ENCODE assay signal across 29 mouse cellular contexts in genomic region chr15:12349840-12350239, GRCm38 (mm10). TPM values are rescaled to one million over a fixed set of nuclear protein-coding genes. Genes with fewer than 3 reads are reported as not detected.
DNase-seq lines count a peak whose midpoint lies in the region; ATAC-seq lines count a peak whose summit lies in the region.
"Had no signal": no experiment of that assay in that cellular context is flagged by ENCODE, and none has a peak within 500 bp of the region (broad histone marks: within the 10 kb centered on the region; RNA-seq: fewer than 3 reads in every experiment).

No protein-coding gene starts in this region.

- peaks cover 3% of the 10 kb centered on the region; the same call in 1 of the 2 replicates for H3K36me3 ChIP-seq in hindbrain, embryonic 16.5 days (ENCODE audit: control insufficient read depth, insufficient read depth, low read length)
- no peaks in the 10 kb centered on the region for H3K36me3 ChIP-seq in hindbrain, embryonic 11.5 days (ENCODE audit: control insufficient read depth, insufficient read depth, low read length)
- H3K36me3 ChIP-seq in splenic B cell, adult 2 months (ENCODE audit: control insufficient read depth, insufficient read depth, low read length, poor library complexity, severe bottlenecking): peaks cover 6% of the 10 kb centered on the region

- no peak overlapping the region for H3K27ac ChIP-seq in hindbrain, embryonic 16.5 days (ENCODE audit: low read depth, low read length)
- no peak overlapping the region for H3K27ac ChIP-seq in hindbrain, embryonic 11.5 days (ENCODE audit: low read depth, low read length)
- H3K27ac ChIP-seq: forebrain, embryonic 10.5 days; forebrain, embryonic 13.5 days; gastrocnemius, adult 2 months; heart, adult 2 months; heart, embryonic 10.5 days; heart, embryonic 13.5 days; hindbrain, embryonic 13.5 days; hindbrain, postnatal 0 days had no signal

- H3K9me3 ChIP-seq in hindbrain, embryonic 16.5 days (ENCODE audit: control insufficient read depth, low read length): no peaks in the 10 kb centered on the region
- no peaks in the 10 kb centered on the region for H3K9me3 ChIP-seq in hindbrain, embryonic 11.5 days (ENCODE audit: control insufficient read depth, low read length)
- H3K9me3 ChIP-seq: forebrain, embryonic 10.5 days; forebrain, embryonic 13.5 days; heart, embryonic 10.5 days; heart, embryonic 13.5 days; hindbrain, embryonic 13.5 days had no signal

- peak; percentile 16; the same call in 1 of the 2 replicates for ATAC-seq in hindbrain, embryonic 16.5 days
- no peak for ATAC-seq in hindbrain, embryonic 11.5 days (ENCODE audit: low FRiP score)
- peak; percentile 79 for ATAC-seq in granulocyte monocyte progenitor cell, adult 5-6 weeks (replicated peaks; ENCODE audit: poor library complexity, severe bottlenecking)
- ATAC-seq: forebrain, embryonic 13.5 days; forebrain, postnatal 0 days; hindbrain, postnatal 0 days; inflammation-experienced regulatory T-cells, adult 6 months; intestine, embryonic 16.5 days had no signal

- WGBS in hindbrain, embryonic 16.5 days: 86% methylated on average over 5 of the region's 5 CpGs
- 87% methylated on average over 5 of the region's 5 CpGs for WGBS in hindbrain, embryonic 11.5 days

- H3K4me2 ChIP-seq in hindbrain, embryonic 16.5 days (ENCODE audit: low read length): no peak overlapping the region
- H3K4me2 ChIP-seq in hindbrain, embryonic 11.5 days (replicated peaks; ENCODE audit: low read depth, low read length): no peak overlapping the region
- H3K4me2 ChIP-seq: forebrain, embryonic 13.5 days; heart, embryonic 13.5 days; hindbrain, embryonic 13.5 days had no signal

- H3K4me3 ChIP-seq in hindbrain, embryonic 16.5 days (ENCODE audit: low read length): no peak overlapping the region
- H3K4me3 ChIP-seq in hindbrain, embryonic 11.5 days (ENCODE audit: low read depth, low read length): no peak overlapping the region
- H3K4me3 ChIP-seq: forebrain, embryonic 10.5 days; forebrain, embryonic 13.5 days; gastrocnemius, adult 2 months; heart, adult 2 months; heart, embryonic 10.5 days; heart, embryonic 13.5 days; hindbrain, embryonic 13.5 days had no signal

- DNase-seq in hindbrain, embryonic 11.5 days (ENCODE audit: low spot score): no peak
- DNase-seq in splenic B cell, adult 2 months (ENCODE audit: low read depth, low spot score): peak; percentile 17
- no peak for DNase-seq in lung, adult 18-20 months
- DNase-seq in adrenal gland, postnatal 10 days: no peak
- DNase-seq: adrenal gland, adult 8-10 months; cerebellum, adult 11 months; cerebellum, adult 2 months; cerebellum, adult 9-11 months; cerebellum, postnatal 36 days; forebrain, postnatal 0 days; gastrocnemius, adult 2 months; gastrocnemius, postnatal 14 days; heart, adult 2 months; heart, postnatal 14 days; kidney, adult 18-20 months had no signal

- H3K4me1 ChIP-seq in hindbrain, embryonic 16.5 days (ENCODE audit: control insufficient read depth, insufficient read depth, low read depth, low read length): no peaks in the 10 kb centered on the region
- no peaks in the 10 kb centered on the region for H3K4me1 ChIP-seq in hindbrain, embryonic 11.5 days (replicated peaks; ENCODE audit: control insufficient read depth, insufficient read depth, low read length)
- H3K4me1 ChIP-seq: forebrain, embryonic 10.5 days; forebrain, embryonic 13.5 days; heart, embryonic 10.5 days; hindbrain, embryonic 13.5 days had no signal

- no peak overlapping the region for H3K9ac ChIP-seq in hindbrain, embryonic 16.5 days (ENCODE audit: low read depth, low read length)
- no peak overlapping the region for H3K9ac ChIP-seq in hindbrain, embryonic 11.5 days (ENCODE audit: low read depth, low read length)
- H3K9ac ChIP-seq: forebrain, embryonic 13.5 days; forebrain, postnatal 0 days; heart, embryonic 13.5 days; hindbrain, embryonic 13.5 days had no signal

- H3K27me3 ChIP-seq in hindbrain, embryonic 16.5 days (replicated peaks; ENCODE audit: control insufficient read depth, insufficient read depth, low read length): no peaks in the 10 kb centered on the region
- H3K27me3 ChIP-seq in hindbrain, embryonic 11.5 days (ENCODE audit: control insufficient read depth, insufficient read depth, low read length): no peaks in the 10 kb centered on the region
- H3K27me3 ChIP-seq in splenic B cell, adult 2 months (ENCODE audit: control insufficient read depth, insufficient read depth, low read length, poor library complexity, severe bottlenecking): no peaks in the 10 kb centered on the region
- H3K27me3 ChIP-seq: forebrain, embryonic 13.5 days; heart, embryonic 13.5 days; hindbrain, embryonic 13.5 days had no signal

RNA-seq across cellular contexts. Expression of gene 1810049J17Rik, which starts 28.1 kb away (rescaled TPM):
- 0.62 and 1.1 TPM in 2 replicates for polyA plus RNA-seq in hindbrain, embryonic 16.5 days (2015; fragmentation: Nextera tagmentation; extraction: Ambion mirVana)
- polyA plus RNA-seq in hindbrain, embryonic 11.5 days (2014; fragmentation: Nextera tagmentation; extraction: Ambion mirVana): 1.0 TPM in 1 of 2 replicates, not detected in the other
- total RNA-seq in granulocyte monocyte progenitor cell, adult 5-6 weeks (2014; fragmentation: Nextera tagmentation): not detected in 2 replicates
- total RNA-seq in granulocyte monocyte progenitor cell, adult 5-6 weeks (2017): not detected in 2 replicates
- 1 to 10 TPM in 1 of 2 experiments, under 1 TPM in 1; 0.66 to 1.2 TPM for total RNA-seq in adrenal gland, postnatal 10 days (2021)
- total RNA-seq: forebrain, postnatal 0 days; gastrocnemius, adult 2 months; gastrocnemius, postnatal 14 days; heart, adult 2 months; hematopoietic stem cell, adult 5-6 weeks; hindbrain, postnatal 0 days had no signal
- polyA plus RNA-seq: activated CD4-positive, CD25-positive, alpha-beta regulatory T cell, adult 4 months; cerebellum, adult 2 months; embryonic facial prominence, embryonic 11.5 days; forebrain, embryonic 10.5 days; forebrain, embryonic 13.5 days; frontal cortex, adult 2 months; heart, adult 2 months; heart, embryonic 10.5 days; hindbrain, embryonic 13.5 days; inflammation-experienced regulatory T-cells, adult 6 months had no signal

RNA-seq across cellular contexts. Expression of gene Golph3, which starts 28.6 kb away (rescaled TPM):
- polyA plus RNA-seq in hindbrain, embryonic 16.5 days (2015; fragmentation: Nextera tagmentation; extraction: Ambion mirVana): 64.2 and 66.1 TPM in 2 replicates
- 110 TPM in 2 replicates for polyA plus RNA-seq in hindbrain, embryonic 11.5 days (2014; fragmentation: Nextera tagmentation; extraction: Ambion mirVana)
- 64.1 and 73.3 TPM in 2 replicates for total RNA-seq in granulocyte monocyte progenitor cell, adult 5-6 weeks (2014; fragmentation: Nextera tagmentation)
- total RNA-seq in granulocyte monocyte progenitor cell, adult 5-6 weeks (2017): 92.7 and 98.3 TPM in 2 replicates
- total RNA-seq in adrenal gland, postnatal 10 days (2021): 100 to 1,000 TPM in 1 of 2 experiments, 10 to 100 TPM in 1; 97.6 to 110 TPM
